Mouse (Mus musculus) urinary bladder, postnatal 0 days (tissue): Measurements from ENCODE around the gene Baiap2. TPM values are rescaled to one million over a fixed set of nuclear protein-coding genes. Genes with fewer than 3 reads are reported as not detected.

Experiments
- microRNA counts: library from miRNA; unstranded; fragments of <30 nt; microRNA quantifications from one replicate; lab custom pipeline; 2016
- microRNA-seq: library from miRNA; unstranded; fragments of <30 nt; microRNA quantifications from one replicate; pipeline ENCODE4, GENCODE M21; 2016
- polyA plus RNA-seq: library from polyadenylated mRNA; unstranded; fragments of >200 nt; fragmentation: Nextera tagmentation; extraction: Ambion mirVana; gene quantifications from 2 replicates; pipeline ENCODE4 v1.2.1, GENCODE M21; 2015

The Baiap2 gene
- 14.0 and 17.3 TPM in 2 replicates for polyA plus RNA-seq

DNA sequence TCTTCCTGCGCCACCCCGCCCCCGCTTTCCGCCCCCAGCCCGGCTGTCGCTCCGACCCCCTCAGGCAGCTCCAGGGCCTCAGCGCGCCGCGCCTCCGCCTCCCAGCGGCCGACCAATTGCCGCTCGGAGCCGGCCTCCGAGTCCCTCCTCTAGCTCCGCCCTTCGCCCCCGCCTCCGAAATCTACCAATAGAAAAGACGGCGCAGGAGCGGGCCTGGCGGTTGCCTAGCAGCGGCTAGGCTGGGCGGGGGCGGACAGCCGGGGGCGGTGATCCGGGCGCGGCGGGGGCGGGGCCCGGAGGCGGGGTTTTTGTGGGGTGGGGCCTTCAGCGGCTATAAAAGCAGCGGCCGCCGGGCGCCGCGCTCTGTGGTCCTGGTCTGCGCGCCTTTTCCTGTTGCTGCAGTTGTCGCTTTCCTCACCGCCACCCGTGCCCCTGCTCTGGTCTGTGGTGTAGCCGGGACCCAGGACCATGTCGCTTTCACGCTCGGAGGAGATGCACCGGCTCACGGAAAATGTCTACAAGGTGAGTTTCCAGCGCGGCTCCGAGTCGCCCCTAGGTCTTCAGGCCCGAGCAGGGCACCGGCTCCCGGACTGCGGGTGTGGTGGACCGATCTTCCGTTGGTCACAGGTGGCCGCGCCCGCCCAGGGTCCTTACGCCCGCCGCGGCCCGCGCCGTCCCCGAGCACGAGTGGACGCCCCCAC is at the start of gene Baiap2:
Gene Baiap2, plus strand, starts transcription at position 37 of the 701 bp plus-strand sequence.

DNA sequence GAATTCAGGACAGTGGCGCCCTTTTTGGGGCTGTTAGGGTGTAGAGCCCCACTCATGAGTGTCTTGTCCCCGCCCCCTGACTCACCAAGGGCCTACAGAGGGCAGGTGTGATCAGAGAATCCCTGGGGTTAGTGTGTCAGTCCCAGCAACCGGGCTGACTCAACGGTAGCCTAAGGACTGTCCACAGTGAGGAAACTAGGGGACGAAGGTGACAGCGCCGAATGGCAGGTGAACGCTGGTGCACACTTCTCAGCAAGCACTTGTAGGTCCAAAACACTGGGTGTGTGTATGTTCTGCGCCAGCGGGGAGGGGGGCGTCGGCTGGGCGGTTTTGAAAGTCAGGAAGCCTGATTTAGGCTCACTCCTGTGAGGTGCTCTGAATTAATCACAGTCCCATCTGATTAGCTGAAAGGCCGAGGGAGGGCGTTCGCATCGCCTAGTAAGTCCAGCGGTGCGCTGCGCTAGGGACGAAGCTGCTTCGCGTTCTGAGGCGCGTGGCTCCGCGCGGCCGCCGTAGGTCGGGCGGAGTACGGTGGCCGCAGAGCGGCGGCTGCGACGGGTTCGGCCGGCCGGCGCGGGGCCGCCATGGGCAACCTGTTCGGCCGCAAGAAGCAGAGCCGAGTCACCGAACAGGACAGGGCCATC is 29.1 kb upstream of the Baiap2 start, which contains the start of gene Chmp6:
Gene Chmp6, plus strand, starts transcription at position 151 of the 644 bp plus-strand sequence.

DNA sequence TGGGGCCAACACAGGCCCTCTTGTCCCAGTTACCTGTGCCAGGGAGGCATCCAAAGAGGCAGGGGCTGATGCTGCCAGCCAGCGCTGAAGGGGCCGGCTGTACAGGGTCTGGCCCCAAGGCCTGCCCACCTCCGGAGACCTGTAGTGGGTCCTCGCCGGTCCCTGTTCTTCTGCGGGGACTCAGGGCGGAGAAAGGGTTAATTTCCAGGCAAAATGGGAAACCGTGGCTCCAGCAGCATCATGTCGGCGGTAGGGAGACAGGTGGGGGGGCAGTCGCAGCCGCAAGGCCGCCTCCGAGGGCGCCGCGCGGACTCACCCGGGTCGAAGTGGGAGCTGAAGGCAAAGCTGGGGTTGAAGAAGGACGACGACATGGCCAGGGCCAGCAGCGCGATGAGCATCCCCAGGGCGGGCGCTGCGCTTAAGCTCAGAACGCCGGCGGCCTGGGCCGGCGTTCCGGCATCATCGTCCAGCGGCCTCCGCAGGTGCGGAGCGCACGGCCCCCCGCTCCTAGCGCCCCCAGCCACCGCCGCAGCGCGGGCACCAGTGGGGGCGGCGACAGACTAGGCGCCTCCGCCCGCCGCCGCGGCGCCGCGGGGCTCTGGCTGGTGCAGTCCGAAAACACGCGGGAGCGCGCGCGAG is 104.1 kb downstream of the Baiap2 start, which contains the start of gene Aatk:
Gene Aatk, minus strand, starts transcription at position 615 of the 639 bp plus-strand sequence.

MicroRNAs encoded within 50 kb of the gene (microRNA counts, 519-probe panel; counts per million panel counts)
- microRNA mmu-miR-338-3p (lab: Ali Mortazavi, UCI), result 2,983 counts per million, percentile 46 among the panel's probes with 10 or more counts
- 1,384 counts per million, percentile 9 among the panel's probes with 10 or more counts for microRNA mmu-miR-338-5p (lab: Ali Mortazavi, UCI)

Small RNAs within 50 kb of the gene (microRNA-seq; reads per million reads assigned to microRNA genes)
- gene Mir3065 (not detected), gene Mir338 (not detected)

Other genes with a start within 250 kb of the Baiap2 start
- 67.6 and 71.7 TPM in 2 replicates for gene Chmp6, start 29.3 kb upstream of the Baiap2 start, polyA plus RNA-seq
- 1.4 and 1.7 TPM in 2 replicates for gene Aatk, start 104.4 kb downstream of the Baiap2 start, polyA plus RNA-seq
- 6.5 and 7.0 TPM in 2 replicates for gene Cep131, start 144.1 kb downstream of the Baiap2 start, polyA plus RNA-seq
- 10.1 and 10.2 TPM in 2 replicates for gene Tepsin, start 156.0 kb downstream of the Baiap2 start, polyA plus RNA-seq
- gene Ndufaf8, start 156.2 kb downstream of the Baiap2 start, polyA plus RNA-seq, result 86.2 and 95.8 TPM in 2 replicates
- 48.3 and 51.8 TPM in 2 replicates for gene Slc38a10, start 208.6 kb downstream of the Baiap2 start, polyA plus RNA-seq